Comparison of ENCODE assay signal across 8 mouse cellular contexts in genomic region chr4:136081729-136082128, GRCm38 (mm10). TPM values are rescaled to one million over a fixed set of nuclear protein-coding genes. Genes with fewer than 3 reads are reported as not detected.
DNase-seq lines count a peak whose midpoint lies in the region; ATAC-seq and TF ChIP-seq lines count a peak whose summit lies in the region.

No protein-coding gene starts in this region.

- peak overlapping the region; percentile 57 for H3K9ac ChIP-seq in hindbrain, embryonic 14.5 days

- H3K27me3 ChIP-seq in hindbrain, embryonic 14.5 days (ENCODE audit: control insufficient read depth, insufficient read depth, low read length): peaks cover 32% of the 10 kb centered on the region
- no peaks in the 10 kb centered on the region for H3K27me3 ChIP-seq in spleen, adult 2 months (ENCODE audit: control insufficient read depth, insufficient read depth, low read length)

- peak overlapping the region; percentile 64 for H3K4me2 ChIP-seq in hindbrain, embryonic 14.5 days (replicated peaks)

- peak overlapping the region; percentile 32 for H3K4me3 ChIP-seq in hindbrain, embryonic 14.5 days (replicated peaks; ENCODE audit: low read length)
- peak overlapping the region; percentile 55 for H3K4me3 ChIP-seq in spleen, adult 2 months (ENCODE audit: extremely low read depth, insufficient read depth, insufficient read length)

- no peaks in the 10 kb centered on the region for H3K36me3 ChIP-seq in hindbrain, embryonic 14.5 days (replicated peaks; ENCODE audit: control insufficient read depth, insufficient read depth)
- H3K36me3 ChIP-seq in spleen, adult 2 months (ENCODE audit: control insufficient read depth, insufficient read depth, low read length): no peaks in the 10 kb centered on the region

- H3K4me1 ChIP-seq in hindbrain, embryonic 14.5 days (replicated peaks; ENCODE audit: control insufficient read depth, insufficient read depth, low read length): peaks cover 8% of the 10 kb centered on the region
- H3K4me1 ChIP-seq in spleen, adult 2 months (ENCODE audit: control insufficient read depth, insufficient read depth, insufficient read length): peaks cover 49% of the 10 kb centered on the region

- 4% methylated on average over 28 of the region's 28 CpGs for WGBS in hindbrain, embryonic 14.5 days
- WGBS in spleen, adult 2 months: 6% methylated on average over 28 of the region's 28 CpGs

- H3K27ac ChIP-seq in hindbrain, embryonic 14.5 days: no peak overlapping the region
- H3K27ac ChIP-seq in spleen, adult 2 months (ENCODE audit: insufficient read depth, low read length): peak overlapping the region; percentile 97

- TF ChIP-seq POLR2A in spleen, adult 2 months (IDR thresholded peaks at IDR 0.05; ENCODE audit: low read depth, low read length): peak; percentile 15; the same call in 1 of the 2 replicates

- H3K9me3 ChIP-seq in hindbrain, embryonic 14.5 days (ENCODE audit: control insufficient read depth, low read length): no peaks in the 10 kb centered on the region

- peak; percentile 20 for DNase-seq in layer of hippocampus, adult 9-11 months
- no peak for DNase-seq in layer of hippocampus, postnatal 10 days (ENCODE audit: low spot score in 2 of 2)
- DNase-seq in hindbrain, embryonic 14.5 days (ENCODE audit: low spot score): no peak
- DNase-seq in lung, postnatal 25 days (ENCODE audit: low spot score): peak; percentile 66
- peak; percentile 54 to 90 for DNase-seq in spleen, adult 2 months (ENCODE audit: low read depth in 1 of 2, low spot score in 2 of 2)
- DNase-seq in layer of hippocampus, postnatal 25 days (ENCODE audit: extremely low spot score in 1 of 2, low spot score in 1 of 2): no peak

- 0 out of 2 replicates have a peak, but pooled peaks have one; percentile 11 for ATAC-seq in common myeloid progenitor, adult 5-6 weeks (replicated peaks; ENCODE audit: low read depth, poor library complexity, severe bottlenecking)
- no peak for ATAC-seq in hindbrain, embryonic 14.5 days (ENCODE audit: low FRiP score)
- no peak for ATAC-seq in erythroid progenitor cell, adult 5-6 weeks (replicated peaks; ENCODE audit: low FRiP score, poor library complexity, severe bottlenecking)

- no peak for TF ChIP-seq CTCF in spleen, adult 2 months (IDR thresholded peaks at IDR 0.05; ENCODE audit: extremely low read depth, insufficient read depth, insufficient read length, insufficient replicate concordance)

RNA-seq across cellular contexts. Expression of gene Rpl11, which starts 28.5 kb away (rescaled TPM):
- total RNA-seq in layer of hippocampus, postnatal 10 days (2021): 100 to 1,000 TPM; 322 to 405 TPM
- 1,101 and 1,166 TPM in 2 replicates for total RNA-seq in common myeloid progenitor, adult 5-6 weeks (2017)
- 264 and 303 TPM in 2 replicates for polyA plus RNA-seq in hindbrain, embryonic 14.5 days (2014; fragmentation: Nextera tagmentation; extraction: Ambion mirVana)
- polyA plus RNA-seq in spleen, adult 2 months (2012; rRNA removed): 259 and 289 TPM in 2 replicates
- 337 and 379 TPM in 2 replicates for total RNA-seq in erythroid progenitor cell, adult 5-6 weeks (2015; ENCODE audit: low replicate concordance)
- total RNA-seq in erythroid progenitor cell, adult 5-6 weeks (2017; ENCODE audit: low replicate concordance): 133 and 171 TPM in 2 replicates
- 100 to 1,000 TPM; 262 to 319 TPM for total RNA-seq in layer of hippocampus, postnatal 25 days (2021)

Comparison
In these comparisons a context has a peak if more than half of its experiments do, and no peak if none do; other contexts are left out.
1. DNase-seq: peak in layer of hippocampus, adult 9-11 months (single experiment), lung, postnatal 25 days (single experiment) and spleen, adult 2 months (2 of 2); none in layer of hippocampus, postnatal 10 days (0 of 2), hindbrain, embryonic 14.5 days (single experiment) and layer of hippocampus, postnatal 25 days (0 of 2).